Mouse (Mus musculus): ENCODE measurements around the gene Inpp4a.

- TF ChIP-seq CTCF (conservative IDR thresholded peaks at IDR 0.05; ENCODE audit: low read length): no peak
- TF ChIP-seq NANOG (IDR thresholded peaks at IDR 0.05; ENCODE audit: borderline replicate concordance, low read length): no peak
- TF ChIP-seq POU5F1 (IDR thresholded peaks at IDR 0.05; ENCODE audit: borderline replicate concordance, low read length): no peak
These were observed 108.4 kb downstream of the Inpp4a start for GRCm38 (mm10) chr1:37408059-37408458.
